Mouse (Mus musculus): ENCODE measurements around the gene Banp. TPM values are rescaled to one million over a fixed set of nuclear protein-coding genes. Genes with fewer than 3 reads are reported as not detected.
A peak's percentile ranks its signal among the peaks of the same experiment; 100 is the strongest.

Gene Banp
- polyA plus RNA-seq, 1 experiment from 2014 or later: 39.5 TPM

DNA sequence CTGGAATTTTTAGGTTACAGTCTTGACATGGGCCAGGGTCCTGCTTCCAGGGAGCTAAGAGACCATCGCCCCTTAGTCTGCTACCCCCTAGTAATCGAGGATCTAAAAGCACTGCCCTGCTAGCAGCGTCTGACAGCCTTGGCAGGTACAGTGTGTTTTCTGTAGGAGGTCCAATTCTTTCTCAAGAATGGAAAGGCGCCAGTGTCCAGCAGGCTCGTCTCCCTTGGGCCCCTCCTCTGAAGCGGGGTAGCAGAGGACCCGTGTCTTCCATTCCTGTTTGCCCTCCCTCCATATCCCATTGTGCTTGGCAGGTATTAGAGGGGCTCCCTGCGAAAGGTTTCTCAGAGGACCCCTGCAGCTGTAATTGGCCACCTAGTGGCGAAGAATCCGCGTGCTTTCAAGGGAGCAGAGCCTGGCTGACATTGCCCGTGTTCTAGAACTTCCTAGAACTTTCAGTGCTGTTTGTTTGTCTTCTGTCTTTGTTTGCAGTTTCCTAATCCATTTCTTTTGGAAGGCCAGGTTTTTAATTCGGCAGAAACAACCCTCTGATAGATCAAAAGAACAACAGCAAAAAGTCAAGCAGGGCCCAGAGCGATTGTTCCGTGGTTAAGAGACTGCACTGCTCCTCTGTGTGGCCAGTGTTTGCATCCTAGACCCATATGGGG is 97.8 kb downstream of the Banp start:
- H3K27ac ChIP-seq (ENCODE audit: low read depth, low read length): no peak overlapping the region

DNA sequence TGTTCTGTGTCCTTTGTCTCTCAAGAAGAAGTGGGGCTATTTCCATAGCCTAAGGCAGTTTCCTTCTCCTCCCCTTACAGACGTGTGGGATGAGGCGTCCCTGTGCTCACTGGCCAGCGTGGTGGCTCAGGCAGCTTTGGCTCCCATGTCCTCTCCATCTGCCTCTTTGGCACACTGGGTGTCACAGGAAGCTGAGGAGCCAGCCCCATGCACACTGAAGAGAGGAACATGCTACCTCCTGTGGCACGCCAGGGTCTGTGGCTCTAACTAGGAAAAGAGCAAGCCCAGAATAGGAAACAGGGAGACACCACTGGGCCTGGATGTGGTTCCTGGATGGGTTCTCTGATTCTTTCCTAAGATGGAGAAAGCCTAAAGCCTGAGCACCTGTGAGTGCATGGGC is 99.7 kb downstream of the Banp start:
- Histone ChIP-seq H3K27me3 (ENCODE audit: control insufficient read depth, insufficient read depth, low read length) (peaks cover 4% of the 10 kb centered on the region; the same call in 1 of the 2 replicates), H3K4me2 (replicated peaks; ENCODE audit: low read depth, low read length) (no peak overlapping the region), H3K4me3 (ENCODE audit: low read length) (no peak overlapping the region), H3K9me3 (ENCODE audit: control insufficient read depth, low read length) (no peaks in the 10 kb centered on the region), H3K27ac (ENCODE audit: low read depth, low read length) (no peak overlapping the region), H3K9ac (ENCODE audit: low read depth, low read length) (no peak overlapping the region), H3K4me1 (ENCODE audit: control insufficient read depth, insufficient read depth, low read length) (no peaks in the 10 kb centered on the region), H3K36me3 (ENCODE audit: control insufficient read depth, insufficient read depth, low read length) (no peaks in the 10 kb centered on the region)
- 82% methylated on average over 4 of the region's 4 CpGs for WGBS
- no peak for ATAC-seq (ENCODE audit: low FRiP score, low TSS enrichment)

More for the DNA sequence above, 97.8 kb downstream of the Banp start:
- Histone ChIP-seq H3K9ac (ENCODE audit: low read depth, low read length) (no peak overlapping the region), H3K36me3 (ENCODE audit: control insufficient read depth, insufficient read depth, low read length) (no peaks in the 10 kb centered on the region), H3K9me3 (ENCODE audit: control insufficient read depth, low read length) (no peaks in the 10 kb centered on the region), H3K4me2 (replicated peaks; ENCODE audit: low read depth, low read length) (no peak overlapping the region), H3K4me3 (ENCODE audit: low read length) (no peak overlapping the region), H3K4me1 (ENCODE audit: control insufficient read depth, insufficient read depth, low read length) (0 out of 2 replicates have a peak, but pooled peaks cover 3% of the 10 kb centered on the region), H3K27me3 (ENCODE audit: control insufficient read depth, insufficient read depth, low read length) (peaks cover 4% of the 10 kb centered on the region; the same call in 1 of the 2 replicates)
- ATAC-seq (ENCODE audit: low FRiP score, low TSS enrichment): no peak
- 66% methylated on average over 15 of the region's 15 CpGs for WGBS

DNA sequence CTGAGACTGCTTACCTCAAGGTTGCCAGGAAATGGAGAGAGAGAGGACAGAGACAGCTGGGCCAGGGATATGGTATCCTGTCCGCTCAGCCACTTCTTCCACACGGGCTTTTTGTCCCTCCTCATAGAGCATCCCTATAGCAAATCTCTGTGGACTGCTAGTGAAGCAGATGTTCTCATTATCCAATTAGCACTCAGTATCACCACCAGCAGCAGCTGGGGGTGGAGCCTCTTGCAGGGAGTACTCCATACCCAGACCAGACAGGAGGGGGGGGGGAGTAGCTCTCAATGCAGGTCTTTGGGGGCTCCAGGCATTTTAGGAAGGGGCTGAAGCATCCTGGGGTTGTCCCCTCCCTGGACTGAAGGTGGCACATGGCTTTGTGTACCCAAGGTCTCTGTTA is 100.4 kb downstream of the Banp start:
- Histone ChIP-seq H3K4me3 (ENCODE audit: low read length) (no peak overlapping the region), H3K27ac (ENCODE audit: low read depth, low read length) (no peak overlapping the region), H3K9me3 (ENCODE audit: control insufficient read depth, low read length) (no peaks in the 10 kb centered on the region), H3K4me1 (ENCODE audit: control insufficient read depth, insufficient read depth, low read length) (peaks cover under 1% of the 10 kb centered on the region), H3K9ac (ENCODE audit: low read depth, low read length) (no peak overlapping the region), H3K36me3 (ENCODE audit: control insufficient read depth, insufficient read depth, low read length) (no peaks in the 10 kb centered on the region), H3K4me2 (replicated peaks; ENCODE audit: low read depth, low read length) (no peak overlapping the region), H3K27me3 (ENCODE audit: control insufficient read depth, insufficient read depth, low read length) (no peaks in the 10 kb centered on the region)
- no peak for ATAC-seq (ENCODE audit: low FRiP score, low TSS enrichment)
- 73% methylated on average over 2 of the region's 2 CpGs for WGBS

DNA sequence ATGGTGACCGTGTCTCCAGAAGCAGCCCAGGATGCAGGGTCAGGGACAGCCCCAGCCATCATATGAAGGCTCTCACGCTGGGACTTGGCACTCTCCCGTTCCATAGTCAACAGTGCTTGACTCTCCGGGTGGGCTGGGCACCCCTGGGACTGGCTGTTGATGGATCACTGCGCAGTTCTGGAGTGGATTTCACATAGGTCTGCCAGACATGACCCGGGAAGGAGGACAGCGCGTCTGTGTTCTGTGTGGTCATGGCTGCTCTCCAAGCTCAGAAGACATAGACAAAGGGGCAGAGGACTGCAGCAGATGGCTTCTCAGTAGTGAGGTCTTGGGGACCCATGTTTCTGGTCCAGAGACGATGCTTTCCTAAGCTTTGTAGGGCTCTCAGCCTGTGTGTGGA is 101.1 kb downstream of the Banp start:
- no peak for ATAC-seq (ENCODE audit: low FRiP score, low TSS enrichment)
- no peaks in the 10 kb centered on the region for H3K9me3 ChIP-seq (ENCODE audit: control insufficient read depth, low read length)
- no peaks in the 10 kb centered on the region for H3K36me3 ChIP-seq (ENCODE audit: control insufficient read depth, insufficient read depth, low read length)

DNA sequence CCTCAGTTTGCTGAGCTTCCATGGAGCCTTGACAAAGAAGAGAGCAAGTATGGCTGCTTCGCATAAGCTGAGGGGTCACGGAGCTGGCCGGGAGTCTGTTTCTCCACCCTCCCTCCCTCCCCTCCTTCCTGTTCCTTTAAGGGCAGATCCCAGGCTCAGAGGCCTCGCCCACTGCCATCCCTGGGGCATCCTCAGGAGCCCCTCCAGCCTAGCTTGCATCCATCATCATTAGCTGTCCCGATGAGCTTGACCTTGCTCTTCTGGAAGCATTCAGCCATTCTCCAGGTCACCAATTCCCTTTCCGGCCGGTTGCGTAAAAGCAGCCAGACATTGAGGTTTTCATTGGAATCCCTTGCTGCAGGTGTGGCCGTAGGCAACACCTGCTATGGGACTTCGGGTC is 105.8 kb downstream of the Banp start:
- Histone ChIP-seq H3K4me2 (replicated peaks; ENCODE audit: low read depth, low read length) (no peak overlapping the region), H3K9ac (ENCODE audit: low read depth, low read length) (no peak overlapping the region), H3K36me3 (ENCODE audit: control insufficient read depth, insufficient read depth, low read length) (no peaks in the 10 kb centered on the region), H3K4me3 (ENCODE audit: low read length) (no peak overlapping the region), H3K9me3 (ENCODE audit: control insufficient read depth, low read length) (no peaks in the 10 kb centered on the region), H3K27me3 (ENCODE audit: control insufficient read depth, insufficient read depth, low read length) (no peaks in the 10 kb centered on the region), H3K4me1 (ENCODE audit: control insufficient read depth, insufficient read depth, low read length) (peaks cover 17% of the 10 kb centered on the region), H3K27ac (ENCODE audit: low read depth, low read length) (no peak overlapping the region)
- WGBS: 26% methylated on average over 10 of the region's 10 CpGs
- ATAC-seq (ENCODE audit: low FRiP score, low TSS enrichment): no peak; the same call in 1 of the 2 replicates

More for the DNA sequence above, 101.1 kb downstream of the Banp start:
- H3K9ac ChIP-seq (ENCODE audit: low read depth, low read length): no peak overlapping the region
- 94% methylated on average over 9 of the region's 9 CpGs for WGBS
- H3K4me1 ChIP-seq (ENCODE audit: control insufficient read depth, insufficient read depth, low read length): peaks cover 7% of the 10 kb centered on the region
- no peak overlapping the region for H3K4me2 ChIP-seq (replicated peaks; ENCODE audit: low read depth, low read length)
- H3K27ac ChIP-seq (ENCODE audit: low read depth, low read length): no peak overlapping the region
- H3K27me3 ChIP-seq (ENCODE audit: control insufficient read depth, insufficient read depth, low read length): no peaks in the 10 kb centered on the region
- no peak overlapping the region for H3K4me3 ChIP-seq (ENCODE audit: low read length)

DNA sequence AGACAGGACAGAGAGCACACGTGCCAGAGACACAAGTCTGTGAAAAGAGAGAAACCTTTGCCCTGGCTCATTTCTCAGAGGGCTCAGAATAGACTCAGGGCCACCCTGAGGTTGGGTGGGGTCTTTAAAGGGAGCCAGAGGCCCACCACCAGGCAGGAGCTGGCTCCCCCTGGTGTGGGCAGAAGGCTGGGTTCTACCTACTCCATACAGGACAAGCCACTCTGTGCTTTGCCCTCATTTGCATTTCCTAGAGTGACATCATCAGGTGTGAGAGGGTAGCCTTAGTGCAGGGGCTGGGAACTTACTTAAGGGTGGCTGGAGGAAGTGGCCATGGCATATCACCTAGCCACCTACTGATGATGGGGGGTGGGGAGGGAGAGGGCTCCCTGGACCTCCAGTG is 106.6 kb downstream of the Banp start:
- Histone ChIP-seq H3K9me3 (ENCODE audit: control insufficient read depth, low read length) (no peaks in the 10 kb centered on the region), H3K4me3 (ENCODE audit: low read length) (no peak overlapping the region), H3K4me2 (replicated peaks; ENCODE audit: low read depth, low read length) (no peak overlapping the region), H3K4me1 (ENCODE audit: control insufficient read depth, insufficient read depth, low read length) (peaks cover 17% of the 10 kb centered on the region), H3K27me3 (ENCODE audit: control insufficient read depth, insufficient read depth, low read length) (no peaks in the 10 kb centered on the region), H3K27ac (ENCODE audit: low read depth, low read length) (no peak overlapping the region), H3K9ac (ENCODE audit: low read depth, low read length) (no peak overlapping the region), H3K36me3 (ENCODE audit: control insufficient read depth, insufficient read depth, low read length) (no peaks in the 10 kb centered on the region)
- no peak; the same call in 1 of the 2 replicates for ATAC-seq (ENCODE audit: low FRiP score, low TSS enrichment)
- 10% methylated on average over 1 of the region's 1 CpGs for WGBS

DNA sequence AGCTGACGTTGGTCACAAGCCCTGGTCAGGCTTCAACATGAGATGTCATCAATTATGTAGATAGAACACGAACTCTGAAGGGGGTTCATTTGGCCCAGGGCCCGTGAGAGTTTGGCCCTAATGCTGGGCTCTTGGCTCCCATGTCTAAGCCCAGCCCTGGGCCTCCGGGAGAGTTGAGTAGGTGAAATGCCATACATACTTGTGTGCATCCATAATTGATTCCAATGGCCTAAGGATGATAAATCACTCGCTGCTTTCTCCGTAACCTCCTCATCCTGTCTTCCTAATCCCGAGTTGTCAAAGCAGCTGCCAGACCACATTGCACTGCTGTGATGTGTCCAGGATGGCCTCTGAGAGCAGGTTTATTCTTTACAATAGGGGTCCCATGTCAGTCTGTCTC is 107.3 kb downstream of the Banp start:
- Histone ChIP-seq H3K4me1 (ENCODE audit: control insufficient read depth, insufficient read depth, low read length) (peaks cover 17% of the 10 kb centered on the region), H3K4me2 (replicated peaks; ENCODE audit: low read depth, low read length) (no peak overlapping the region), H3K9ac (ENCODE audit: low read depth, low read length) (no peak overlapping the region), H3K4me3 (ENCODE audit: low read length) (no peak overlapping the region), H3K27ac (ENCODE audit: low read depth, low read length) (no peak overlapping the region), H3K36me3 (ENCODE audit: control insufficient read depth, insufficient read depth, low read length) (no peaks in the 10 kb centered on the region), H3K27me3 (ENCODE audit: control insufficient read depth, insufficient read depth, low read length) (no peaks in the 10 kb centered on the region), H3K9me3 (ENCODE audit: control insufficient read depth, low read length) (no peaks in the 10 kb centered on the region)
- ATAC-seq (ENCODE audit: low FRiP score, low TSS enrichment): peak; percentile 55
- 36% methylated on average over 7 of the region's 7 CpGs for WGBS

DNA sequence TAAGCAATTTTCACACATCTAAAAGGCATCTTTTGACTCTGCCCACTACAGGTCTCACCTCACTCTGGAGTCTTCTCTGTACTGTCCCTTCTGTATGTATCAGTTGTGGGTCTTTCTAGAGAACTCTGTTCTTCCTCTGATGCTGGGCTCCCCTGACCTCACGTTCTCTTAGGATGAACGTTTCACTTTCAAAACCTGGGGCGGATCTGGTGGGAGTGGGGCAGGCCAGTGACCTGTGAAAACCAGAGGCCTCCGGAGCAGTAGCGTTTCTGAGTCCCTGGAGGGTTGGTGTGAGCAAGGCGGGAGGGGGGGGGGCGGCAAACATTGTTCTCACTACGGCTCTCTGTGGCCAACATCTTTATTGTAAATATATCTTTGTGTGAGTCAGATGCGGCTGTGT is 109.0 kb downstream of the Banp start:
- ATAC-seq (ENCODE audit: low FRiP score, low TSS enrichment): no peak
- no peak overlapping the region for H3K9ac ChIP-seq (ENCODE audit: low read depth, low read length)
- H3K36me3 ChIP-seq (ENCODE audit: control insufficient read depth, insufficient read depth, low read length): no peaks in the 10 kb centered on the region
- peaks cover 17% of the 10 kb centered on the region for H3K4me1 ChIP-seq (ENCODE audit: control insufficient read depth, insufficient read depth, low read length)
- no peaks in the 10 kb centered on the region for H3K27me3 ChIP-seq (ENCODE audit: control insufficient read depth, insufficient read depth, low read length)
- H3K4me2 ChIP-seq (replicated peaks; ENCODE audit: low read depth, low read length): no peak overlapping the region
- H3K9me3 ChIP-seq (ENCODE audit: control insufficient read depth, low read length): no peaks in the 10 kb centered on the region
- no peak overlapping the region for H3K27ac ChIP-seq (ENCODE audit: low read depth, low read length)
- H3K4me3 ChIP-seq (ENCODE audit: low read length): no peak overlapping the region
- 40% methylated on average over 9 of the region's 9 CpGs for WGBS

DNA sequence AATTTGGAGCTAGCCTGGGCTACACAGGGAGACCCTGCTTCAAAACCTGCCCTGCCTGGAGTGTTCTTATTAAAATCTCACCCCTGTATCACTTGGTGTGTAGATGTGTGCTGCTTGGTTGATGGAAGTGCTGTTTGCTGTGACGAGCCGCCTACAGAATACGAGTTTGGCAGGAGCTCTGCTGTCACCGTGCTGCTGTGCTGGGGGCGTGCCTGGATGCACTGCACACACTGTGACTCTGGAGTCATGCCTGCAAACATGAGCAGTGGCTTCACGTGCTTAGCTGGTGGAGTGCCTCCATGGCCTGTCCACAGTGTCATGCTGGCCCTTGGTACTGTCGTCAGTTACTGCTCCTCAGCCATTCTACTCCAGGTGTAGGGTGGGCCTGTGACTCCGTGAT is 109.4 kb downstream of the Banp start:
- no peaks in the 10 kb centered on the region for H3K9me3 ChIP-seq (ENCODE audit: control insufficient read depth, low read length)
- H3K27ac ChIP-seq (ENCODE audit: low read depth, low read length): no peak overlapping the region
- H3K36me3 ChIP-seq (ENCODE audit: control insufficient read depth, insufficient read depth, low read length): no peaks in the 10 kb centered on the region
- no peaks in the 10 kb centered on the region for H3K27me3 ChIP-seq (ENCODE audit: control insufficient read depth, insufficient read depth, low read length)
- ATAC-seq (ENCODE audit: low FRiP score, low TSS enrichment): no peak
- H3K4me1 ChIP-seq (ENCODE audit: control insufficient read depth, insufficient read depth, low read length): peaks cover 17% of the 10 kb centered on the region
- H3K4me2 ChIP-seq (replicated peaks; ENCODE audit: low read depth, low read length): no peak overlapping the region
- H3K4me3 ChIP-seq (ENCODE audit: low read length): no peak overlapping the region
- no peak overlapping the region for H3K9ac ChIP-seq (ENCODE audit: low read depth, low read length)
- 74% methylated on average over 8 of the region's 8 CpGs for WGBS

Data from kidney, embryonic 14.5 days (tissue).